Mouse (Mus musculus) spleen, adult 18-20 months (tissue): ENCODE measurements around the gene Mpdu1.
"Not testable (repeated sequence)": the region's sequence is repeated elsewhere in the genome, so short reads cannot be mapped to it uniquely, and the experiment has no call there.

ENCODE experiments used
- DNase-seq, 2 experiments: peaks; one replicate each; pipeline ENCODE4 v3.0.0; 2022; ENCODE audit warnings: mixed read lengths in 2 of 2

Gene Mpdu1

DNA sequence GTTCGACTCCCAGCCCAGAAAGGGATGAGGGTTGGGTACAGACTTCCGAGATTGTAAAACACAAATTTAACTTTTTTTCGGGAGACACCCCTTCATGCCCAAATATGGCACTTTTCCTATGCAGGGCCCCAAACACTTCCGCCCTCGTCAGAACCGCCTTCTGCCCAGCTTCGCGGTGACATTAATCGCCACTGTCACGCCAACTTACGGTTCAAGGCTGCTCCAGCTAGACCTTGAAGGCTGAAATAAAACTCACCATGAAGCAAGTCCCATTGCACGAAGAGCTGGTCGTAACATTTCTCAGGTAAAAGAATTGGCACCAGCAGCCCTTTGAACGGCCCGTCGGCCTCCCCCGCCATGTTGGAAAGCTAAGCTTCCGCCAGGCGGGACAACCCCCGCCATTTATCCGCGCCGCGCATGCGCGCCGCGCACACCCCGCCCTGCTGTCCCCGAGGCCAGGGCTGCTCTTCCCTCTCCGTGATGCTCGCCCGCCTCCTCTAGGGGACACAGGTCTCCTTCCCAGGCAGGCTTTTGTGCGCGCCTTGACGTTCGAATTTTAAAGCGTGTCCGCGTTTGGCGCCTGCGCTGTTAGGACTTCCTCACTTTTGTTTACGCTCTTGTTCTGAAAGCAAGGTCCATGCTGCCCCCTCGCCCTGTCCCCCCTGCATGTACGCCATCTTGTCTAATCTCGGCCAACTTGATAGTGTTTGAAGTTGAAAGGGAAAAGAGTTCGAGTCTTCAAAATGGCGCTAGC, at the start of gene Mpdu1:
TSS of gene Mpdu1 (minus strand) at position 430 of the 754 bp plus-strand sequence.
- peak; percentile 85 to 92 for DNase-seq

DNA sequence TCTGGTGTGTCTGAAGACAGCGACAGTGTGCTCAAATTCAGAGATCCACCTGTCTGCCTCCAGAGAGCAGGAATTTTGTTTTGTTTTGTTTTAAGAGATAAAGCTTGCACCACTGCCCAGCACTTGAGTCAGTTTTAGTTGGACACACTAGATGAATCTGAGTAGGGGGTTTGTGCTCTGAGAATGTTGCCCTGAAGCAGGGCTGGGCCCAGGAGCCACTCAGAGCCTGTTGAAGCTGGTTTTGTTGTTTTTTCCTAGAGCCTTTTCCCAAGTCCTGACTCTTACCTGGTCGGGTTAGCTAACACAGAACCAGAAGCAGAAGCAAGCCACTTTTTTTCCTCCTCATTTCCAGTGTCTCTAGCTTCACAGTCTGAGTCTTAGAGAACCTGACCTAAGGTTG, 48.6 kb upstream of the Mpdu1 start:
- DNase-seq, result no peak

DNA sequence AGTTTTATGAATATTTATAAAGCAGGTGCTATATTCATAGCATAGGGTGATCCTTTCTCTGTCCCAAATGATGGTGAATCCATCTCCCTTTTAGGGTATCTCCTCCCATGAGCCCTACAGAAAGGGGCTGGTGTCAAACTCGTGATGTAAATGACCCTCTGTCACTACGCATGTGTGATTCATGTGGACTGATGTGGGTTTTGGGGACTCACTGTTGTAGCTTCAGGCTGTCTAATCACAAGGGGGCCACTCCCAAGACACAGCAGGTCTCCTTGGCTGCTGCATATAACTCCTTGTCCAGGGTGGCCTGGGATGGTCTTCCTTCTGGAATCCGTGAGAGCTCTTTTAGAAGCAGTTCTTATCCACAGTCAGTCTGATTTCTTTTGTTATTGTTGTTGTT, 48.0 kb upstream of the Mpdu1 start:
- no peak for DNase-seq

DNA sequence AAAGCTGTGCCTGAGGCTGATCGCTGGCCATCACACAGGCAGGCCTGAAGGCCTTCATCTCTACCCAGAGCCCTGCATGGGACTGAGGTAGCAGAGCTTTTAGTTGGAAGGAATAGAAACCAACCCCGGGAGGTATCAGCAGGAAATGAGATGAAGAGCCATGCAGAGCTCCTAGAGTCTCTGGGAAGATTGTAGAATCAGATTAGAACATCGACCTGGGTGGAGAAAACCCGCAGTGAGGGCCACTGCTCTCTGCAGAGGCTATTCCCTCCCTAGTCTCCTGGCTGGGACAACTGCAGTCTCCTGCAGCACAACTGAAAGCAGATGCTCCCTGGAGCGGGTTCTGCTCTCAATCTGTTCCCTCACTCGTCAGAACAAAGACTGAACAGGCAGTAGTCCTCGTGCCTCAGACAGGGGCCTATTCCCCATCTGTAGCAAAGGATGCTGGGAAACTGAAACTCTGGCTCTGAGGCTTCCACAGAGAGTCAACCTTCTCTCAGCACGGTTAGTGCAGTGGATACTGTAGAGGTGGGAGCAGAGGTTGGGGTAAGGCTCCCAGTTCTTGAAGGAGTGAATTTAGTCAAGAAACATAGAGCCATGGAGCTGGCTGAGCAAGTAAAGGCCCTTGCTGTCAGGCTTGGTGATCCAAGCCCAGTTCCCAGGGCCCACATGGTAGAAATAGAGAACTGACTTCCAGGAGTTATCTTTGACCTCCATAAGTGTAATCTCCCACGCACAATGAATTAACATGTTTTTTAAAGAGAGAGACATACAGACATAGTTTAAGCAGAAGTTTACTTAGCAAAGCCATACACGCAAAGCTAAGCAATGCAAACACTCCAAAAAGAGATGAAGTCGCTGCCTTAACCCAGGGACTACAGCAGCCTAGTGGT, 47.4 kb upstream of the Mpdu1 start:
- DNase-seq, result no peak

DNA sequence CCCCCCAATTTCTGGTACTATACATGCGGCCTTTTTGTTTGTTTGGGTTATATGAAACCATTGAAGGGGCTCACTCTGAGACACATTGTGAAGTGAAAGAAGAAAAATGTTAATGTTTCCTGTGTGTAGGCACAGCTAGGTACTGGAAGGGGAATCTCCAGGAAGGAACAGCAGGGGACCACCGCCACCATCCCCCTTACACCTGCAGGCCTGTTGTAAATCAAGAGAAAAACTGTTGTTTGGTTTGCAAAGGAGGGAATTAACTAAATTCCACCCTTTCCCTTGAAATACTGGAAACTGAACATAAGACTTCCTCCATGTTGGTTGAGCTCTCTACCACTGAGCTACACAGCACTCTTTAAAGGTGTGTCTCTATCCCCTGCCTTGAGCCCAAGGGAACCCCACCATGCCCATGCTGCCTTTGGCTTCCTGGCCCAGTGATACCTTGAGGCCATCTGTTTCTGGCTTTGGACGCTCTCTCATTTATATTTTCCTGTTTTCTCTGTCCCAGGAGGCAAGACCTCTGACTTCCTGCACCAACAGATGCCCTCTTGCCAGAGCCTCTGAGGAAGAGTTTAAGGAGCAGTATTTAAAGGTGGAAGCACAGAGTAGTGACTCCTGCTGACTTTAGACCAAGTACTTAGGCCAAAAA, 46.3 kb upstream of the Mpdu1 start:
- DNase-seq, result no peak

DNA sequence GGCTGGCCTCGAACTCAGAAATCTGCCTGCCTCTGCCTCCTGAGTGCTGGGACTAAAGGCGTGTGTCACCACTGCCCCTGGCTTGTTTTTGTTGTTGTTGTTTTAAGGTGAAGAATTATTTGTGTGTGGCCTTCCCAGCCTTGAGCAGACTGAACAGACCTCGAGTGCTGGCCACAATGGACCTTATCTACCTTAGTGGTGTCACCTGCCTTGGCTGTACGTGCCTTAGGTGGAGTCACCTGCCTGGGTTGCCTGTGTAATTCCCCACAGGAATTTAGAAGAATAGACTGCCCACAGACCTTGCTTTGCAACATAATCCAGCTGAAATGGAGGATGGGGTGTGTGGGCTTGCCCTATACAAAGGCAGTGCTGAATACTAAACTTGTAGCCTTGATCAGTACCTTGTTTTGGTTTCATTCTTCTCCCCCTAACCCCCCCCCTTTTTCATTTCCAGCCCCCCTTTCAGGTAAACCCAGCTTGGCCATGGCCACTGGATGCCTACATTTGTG, 45.5 kb upstream of the Mpdu1 start:
- no peak for DNase-seq

DNA sequence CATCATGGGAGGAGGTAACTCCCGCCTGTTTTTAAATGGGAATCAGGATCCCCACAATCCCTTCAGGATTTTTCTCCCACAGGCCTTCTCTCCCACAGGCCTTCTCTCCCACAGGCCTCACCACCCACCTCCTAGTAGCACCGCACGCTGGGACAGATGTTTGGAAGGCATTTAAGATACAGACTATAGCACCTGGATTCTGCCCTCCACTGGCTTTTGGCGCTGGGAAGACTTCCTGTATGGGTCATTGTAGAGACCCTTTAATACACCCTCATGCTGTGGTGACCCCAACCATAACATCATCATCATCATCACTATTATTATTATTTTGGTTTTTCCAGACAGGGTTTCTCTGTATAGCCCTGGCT, 45.0 kb upstream of the Mpdu1 start:
- DNase-seq, result no peak

DNA sequence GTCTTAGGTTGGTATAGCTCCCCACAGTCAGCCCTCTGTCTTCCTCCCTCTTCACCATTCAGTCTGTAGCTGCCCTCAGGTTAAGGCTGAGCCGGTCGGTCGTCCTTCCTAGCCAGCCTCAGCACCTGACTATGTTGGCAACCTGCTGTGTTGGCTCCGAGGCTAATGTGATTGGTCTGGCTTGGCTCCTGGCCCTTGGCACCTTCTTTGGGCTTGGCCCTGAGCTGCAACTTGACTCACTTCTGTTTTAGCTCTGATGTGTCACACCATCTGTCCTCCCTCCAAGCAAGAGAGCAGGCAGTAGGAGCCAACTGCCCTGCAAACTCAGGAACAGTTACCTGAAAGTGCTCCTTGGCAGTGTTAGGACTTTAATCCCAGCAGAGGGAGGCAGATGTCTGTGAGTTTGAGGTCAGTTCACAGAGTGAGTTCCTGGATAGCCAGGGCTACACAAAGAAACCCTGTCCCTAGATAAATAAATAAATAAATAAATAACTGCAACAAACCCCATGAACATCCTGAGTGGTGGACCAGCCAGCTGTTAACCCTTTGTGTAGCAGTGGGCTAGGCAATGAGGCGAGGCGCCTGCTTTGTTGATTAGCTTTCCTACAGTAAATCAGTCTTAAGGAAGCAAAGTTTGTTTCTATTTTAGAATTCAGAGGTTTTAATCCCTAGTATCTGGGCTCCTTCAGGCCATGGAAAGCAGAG, 44.5 kb upstream of the Mpdu1 start:
- no peak for DNase-seq

DNA sequence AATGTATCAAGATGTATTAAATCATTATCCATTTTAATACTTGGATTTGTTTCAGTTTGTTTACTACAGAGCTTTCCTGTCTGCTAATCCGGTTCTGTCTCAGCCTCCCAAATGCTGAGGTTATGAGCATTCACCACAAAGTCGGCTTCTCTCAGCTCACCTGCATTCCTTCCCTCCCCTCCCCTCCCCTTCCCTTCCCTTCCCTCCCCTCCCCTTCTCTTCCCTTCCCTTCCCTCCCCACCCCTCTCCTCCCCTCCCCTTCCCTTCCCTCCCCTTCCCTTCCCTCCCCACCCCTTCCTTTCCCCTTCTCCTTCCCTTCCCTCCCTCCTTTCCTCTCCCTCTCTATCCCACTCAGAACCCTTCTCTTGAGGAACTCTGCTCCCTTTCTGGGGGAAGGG, 42.2 kb upstream of the Mpdu1 start:
- DNase-seq, result no peak

DNA sequence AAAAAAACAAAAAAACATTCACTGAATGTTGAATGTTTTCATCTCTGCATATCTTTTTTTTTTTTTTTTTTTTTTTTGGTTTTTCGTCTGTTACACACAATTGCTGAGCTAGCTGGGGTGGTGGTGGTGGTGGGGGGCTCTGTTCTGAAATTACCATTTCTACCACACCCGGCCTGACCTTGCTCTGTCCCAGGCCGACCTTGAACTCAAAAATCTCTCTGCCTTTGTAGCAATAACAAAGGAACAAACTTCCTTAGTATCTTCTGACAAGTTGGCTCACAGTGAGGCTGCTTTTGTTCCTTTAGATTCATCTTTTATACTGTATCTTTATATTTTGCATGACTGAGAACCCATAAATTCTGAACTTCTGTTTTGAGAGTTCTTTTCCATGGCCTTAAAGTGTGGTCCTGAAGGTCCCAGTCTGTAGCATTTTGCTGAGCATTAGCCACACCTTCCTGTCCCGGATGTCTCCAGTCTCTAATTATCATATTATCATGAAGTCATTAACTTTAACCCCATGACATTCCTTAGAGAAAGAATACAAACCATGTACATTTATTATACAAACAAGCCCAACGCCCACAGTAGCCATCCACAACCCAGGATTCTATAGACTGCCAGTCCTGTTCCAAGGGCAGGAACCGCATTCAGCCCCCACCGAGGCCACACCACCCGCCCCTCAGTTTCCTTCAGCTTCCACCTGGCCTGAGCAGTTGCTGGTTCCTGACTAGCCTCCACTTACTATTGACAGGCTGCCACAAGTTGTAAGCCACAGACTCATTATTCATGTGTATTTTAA, 41.6 kb upstream of the Mpdu1 start:
- no peak for DNase-seq

DNA sequence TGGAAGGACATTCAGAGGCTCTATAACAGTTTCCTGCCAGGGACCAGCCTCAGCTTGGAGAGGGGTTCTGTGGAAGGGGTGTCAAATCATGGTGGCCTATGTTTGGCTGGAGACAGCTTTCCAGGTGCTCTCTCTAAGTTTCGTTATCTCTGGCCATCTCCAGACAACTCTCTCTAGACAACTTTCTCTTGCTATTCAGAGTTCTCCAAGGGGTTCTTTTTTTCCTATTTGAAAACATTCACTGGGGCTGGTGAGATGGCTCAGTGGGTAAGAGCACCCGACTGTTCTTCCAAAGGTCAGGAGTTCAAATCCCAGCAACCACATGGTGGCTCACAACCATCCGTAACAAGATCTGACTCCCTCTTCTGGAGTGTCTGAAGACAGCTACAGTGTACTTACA, 40.9 kb upstream of the Mpdu1 start:
- DNase-seq, result not testable (repeated sequence)

DNA sequence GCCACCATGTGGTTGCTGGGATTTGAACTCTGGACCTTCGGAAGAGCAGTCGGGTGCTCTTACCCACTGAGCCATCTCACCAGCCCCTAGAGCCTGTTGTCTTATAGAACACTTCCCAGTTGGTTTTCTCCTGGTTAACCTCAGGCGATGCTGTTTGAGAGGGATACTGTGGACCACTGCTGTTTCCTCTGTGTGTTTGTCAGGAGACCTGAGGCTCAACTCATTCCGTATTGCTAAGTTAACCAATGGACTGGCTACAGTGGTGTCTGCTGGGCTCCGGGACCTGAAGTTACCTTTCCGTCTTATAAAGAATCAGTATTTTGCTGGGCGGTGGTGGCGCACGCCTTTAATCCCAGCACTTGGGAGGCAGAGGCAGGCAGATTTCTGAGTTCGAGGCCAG, 40.4 kb upstream of the Mpdu1 start:
- not testable (repeated sequence) for DNase-seq

DNA sequence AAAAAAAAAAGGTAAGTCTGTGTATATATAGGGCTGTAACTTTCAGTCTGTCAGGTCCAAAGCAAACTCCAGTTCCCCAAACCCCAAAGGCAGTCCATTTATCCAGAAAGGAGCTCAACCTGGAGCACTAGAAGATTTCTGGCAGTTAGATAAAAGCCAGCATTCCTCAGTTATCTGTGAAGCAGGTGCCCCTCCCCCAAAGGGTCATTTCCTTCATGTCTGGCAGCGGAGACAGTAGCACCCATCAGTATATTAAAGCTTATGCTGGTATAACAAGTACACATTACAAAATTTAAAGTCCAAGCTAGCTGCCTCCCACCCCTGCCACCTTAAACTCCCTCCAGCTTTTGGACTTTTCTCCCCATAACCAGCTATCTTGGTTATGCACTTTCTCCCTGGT, 37.2 kb upstream of the Mpdu1 start:
- DNase-seq, result no peak

DNA sequence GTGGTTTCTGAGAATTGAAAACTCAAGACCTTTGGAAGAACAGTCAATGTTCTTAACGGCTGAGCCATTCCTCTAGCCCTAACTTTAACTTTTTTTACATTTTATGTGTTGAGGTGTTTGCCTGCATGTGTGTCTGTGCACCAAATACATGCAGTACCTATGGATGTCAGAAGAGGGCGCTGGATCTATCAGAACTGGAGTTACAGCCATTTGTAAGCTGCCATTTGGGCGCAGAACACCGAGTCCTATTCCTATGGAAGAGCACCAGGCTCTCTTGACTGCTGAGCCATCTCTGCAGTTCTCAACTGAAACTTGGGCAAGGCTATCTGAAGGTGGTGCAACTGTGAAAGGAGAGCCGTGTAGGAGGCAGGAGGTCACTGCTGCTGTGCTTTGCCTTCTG, 36.1 kb upstream of the Mpdu1 start:
- DNase-seq, result no peak

DNA sequence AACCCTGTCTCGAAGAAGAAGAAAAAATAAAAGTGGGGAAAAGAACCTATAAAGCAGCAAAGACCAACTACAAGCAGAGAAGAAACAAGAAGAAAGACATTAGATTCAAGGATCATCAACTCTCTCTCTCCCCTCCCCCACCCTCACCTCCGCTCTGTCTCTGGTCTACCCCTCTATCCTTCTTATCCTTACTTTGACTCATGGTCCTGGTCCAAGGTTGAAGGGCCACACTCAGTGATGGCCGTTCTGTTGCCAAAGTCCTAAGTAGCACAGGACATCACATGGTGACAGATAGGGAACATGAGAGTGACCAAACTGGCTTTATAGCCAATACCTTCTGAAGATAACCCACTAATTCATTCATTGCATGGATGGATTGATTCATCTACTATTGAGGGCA, 35.0 kb upstream of the Mpdu1 start:
- DNase-seq, result no peak

DNA sequence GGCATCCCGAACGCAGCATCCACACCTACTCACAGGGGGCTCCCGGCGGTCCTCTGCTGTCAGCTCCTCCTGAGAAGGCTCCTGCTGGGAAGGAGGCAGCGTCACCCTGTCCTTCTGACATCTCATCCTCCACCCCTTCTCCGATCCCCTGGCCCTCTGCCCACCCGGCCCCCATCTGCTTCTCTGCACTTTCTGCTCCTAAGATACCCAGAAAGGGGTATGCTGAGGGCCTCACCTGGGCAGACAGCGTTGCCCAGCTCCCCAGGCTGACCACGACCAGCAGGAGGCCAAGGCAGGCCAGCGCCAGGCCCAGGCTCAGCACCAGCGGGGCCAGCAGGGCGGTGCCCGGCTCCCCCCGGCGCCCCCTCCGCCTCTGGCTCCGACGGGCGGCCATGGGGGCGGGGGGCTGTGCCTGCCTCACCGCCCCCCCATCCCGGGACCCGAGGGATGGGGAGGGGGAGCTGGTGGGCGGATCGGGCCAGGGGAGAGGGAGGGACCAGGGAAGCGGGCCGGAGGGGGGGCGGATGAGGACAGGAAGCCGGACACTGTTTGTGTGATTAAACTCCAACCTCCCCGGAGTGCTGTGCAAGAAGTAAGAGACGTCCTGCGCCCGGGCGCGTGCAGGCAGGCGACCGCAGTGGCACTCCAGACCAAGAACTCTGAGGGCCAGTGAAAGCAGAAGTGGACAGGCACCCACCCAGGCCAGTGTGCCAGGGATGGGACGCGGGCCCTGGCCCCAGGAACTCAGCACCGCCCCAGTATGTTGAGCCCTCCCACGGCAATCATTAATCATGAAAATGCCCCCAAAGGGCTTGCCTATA, 33.1 kb upstream of the Mpdu1 start, which contains the start of the genes Tnfsf12 and Tnfsfm13:
TSS of gene Tnfsf12 (minus strand) at position 489 of the 821 bp plus-strand sequence.
TSS of gene Tnfsfm13 (minus strand) at position 738 of the 821 bp plus-strand sequence.
- DNase-seq, result peak; percentile 29 to 38

DNA sequence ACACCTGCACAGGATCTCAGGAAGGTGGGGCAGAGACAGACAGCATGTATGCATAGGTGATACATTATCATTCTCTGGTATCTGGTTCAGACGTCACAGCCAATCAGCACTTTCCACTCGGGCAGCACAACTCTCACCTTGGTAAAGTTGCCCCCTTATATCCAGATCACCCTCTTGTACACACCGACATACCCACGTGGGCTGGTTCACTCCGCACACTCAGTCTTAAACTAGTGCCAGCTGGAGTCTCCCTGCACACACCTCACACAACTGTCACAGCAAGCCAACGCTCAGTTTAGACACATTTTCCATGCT, 32.6 kb upstream of the Mpdu1 start:
- no peak for DNase-seq

DNA sequence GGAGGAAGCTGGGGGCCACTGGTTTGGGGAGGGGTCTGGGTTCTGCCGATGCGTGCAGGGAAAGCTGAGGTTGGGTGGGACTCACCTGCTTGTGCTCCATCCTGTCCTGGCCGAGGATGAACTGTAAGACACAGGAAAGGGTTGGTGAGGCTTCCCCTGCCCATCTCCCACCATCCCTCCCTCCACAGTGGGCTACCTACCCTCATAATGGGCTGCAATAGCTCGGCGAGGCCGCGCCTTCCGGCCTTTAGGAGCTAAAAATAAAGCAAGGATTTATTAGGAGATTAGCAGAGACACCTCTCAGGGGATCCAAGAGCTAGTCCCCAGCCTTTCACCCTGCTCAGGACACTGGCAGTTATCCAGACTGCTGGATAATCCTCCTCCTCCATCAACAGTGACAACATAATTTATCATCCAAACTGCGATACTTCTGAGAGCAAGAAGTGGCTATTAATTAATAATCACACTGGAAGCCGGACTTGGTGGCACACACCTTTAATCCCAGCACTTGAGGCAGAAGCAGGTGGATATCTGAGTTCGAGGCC, 31.1 kb upstream of the Mpdu1 start:
- DNase-seq, result no peak

DNA sequence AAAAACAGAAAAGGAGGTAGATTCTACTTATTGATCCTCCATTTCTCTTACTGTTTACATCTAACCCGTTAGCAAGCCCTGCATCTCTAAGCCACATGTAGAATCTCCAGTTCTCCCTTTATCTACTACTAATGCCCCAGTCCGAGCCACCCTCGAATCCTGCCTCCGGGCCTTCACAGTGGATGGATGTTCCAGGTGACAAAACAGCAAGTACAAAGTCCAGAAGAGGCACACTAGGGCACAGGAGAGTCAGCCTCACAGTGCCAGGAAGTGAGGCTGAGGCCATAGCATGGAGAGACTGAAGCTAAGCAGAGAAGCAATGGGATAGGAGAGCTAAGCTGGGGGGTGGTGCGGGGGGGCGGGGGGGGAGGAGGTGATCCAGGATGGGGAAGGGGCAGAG, 30.4 kb upstream of the Mpdu1 start:
- DNase-seq, result no peak

DNA sequence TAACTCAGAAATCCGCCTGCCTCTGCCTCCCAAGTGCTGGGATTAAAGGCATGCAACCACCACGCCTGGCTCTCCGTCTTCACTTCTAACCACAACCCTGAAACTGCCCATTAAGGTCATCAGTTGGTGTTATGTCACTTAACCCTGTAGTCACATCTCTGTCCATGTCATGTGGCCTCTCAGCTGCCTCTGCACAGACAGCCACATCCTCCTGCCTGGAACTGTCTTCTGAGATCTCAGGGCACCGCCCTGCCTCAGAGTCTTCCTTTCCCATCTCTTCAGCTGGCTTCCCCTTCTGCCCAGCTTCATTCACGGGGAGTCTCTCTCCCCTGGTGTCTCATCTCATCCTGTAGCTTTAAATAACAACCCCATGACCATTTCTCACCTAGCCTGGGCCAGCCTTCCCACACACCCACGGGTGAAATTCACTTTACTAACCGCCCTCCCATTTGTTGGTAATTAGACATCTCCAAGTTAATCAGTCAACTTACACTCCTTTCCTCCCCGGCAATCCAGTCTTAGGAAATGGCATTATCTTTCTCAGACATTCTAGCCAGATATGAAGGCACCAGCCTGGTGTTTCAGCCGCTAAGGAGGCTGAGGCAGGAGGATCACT, 29.9 kb upstream of the Mpdu1 start:
- DNase-seq, result no peak
